Mouse (Mus musculus) lung, embryonic 16.5 days (tissue): ENCODE data around the gene Zbp1. TPM values are rescaled to one million over a fixed set of nuclear protein-coding genes. Genes with fewer than 3 reads are reported as not detected.

ENCODE experiments used
- ATAC-seq: fragments of 200-750 bp; cut with Nextera tagmentation; 2 replicates; pipeline ENCODE4 v1.8.0; 2017; ENCODE audit warnings: low read depth, mild to moderate bottlenecking, moderate library complexity
- H3K27ac ChIP-seq: fragments of 300-500 bp; sonication (generic); 2 replicates; pipeline ENCODE4 v1.5.1; 2014; ENCODE audit warnings: mild to moderate bottlenecking, control low read depth, low read length
- H3K27me3 ChIP-seq: fragments of 300-500 bp; sonication (generic); 2 replicates; pipeline ENCODE4 v1.6.1; 2014; ENCODE audit warnings: low read depth, low read length, mixed read lengths; ENCODE audit not compliant: control insufficient read depth, insufficient read depth
- H3K36me3 ChIP-seq: fragments of 300-500 bp; sonication (generic); 2 replicates; pipeline ENCODE4 v1.6.1; 2014; ENCODE audit warnings: low read length; ENCODE audit not compliant: control insufficient read depth, insufficient read depth
- H3K4me1 ChIP-seq: fragments of 300-500 bp; sonication (generic); replicated peaks from 2 replicates; pipeline ENCODE4 v1.6.1; 2014; ENCODE audit warnings: low read length, mixed read lengths; ENCODE audit not compliant: control insufficient read depth, insufficient read depth
- H3K4me2 ChIP-seq: fragments of 300-500 bp; sonication (generic); 2 replicates; pipeline ENCODE4 v1.6.1; 2014; ENCODE audit warnings: low read depth, low read length, control low read depth
- H3K4me3 ChIP-seq: fragments of 300-500 bp; sonication (generic); 2 replicates; pipeline ENCODE4 v1.5.1; 2014; ENCODE audit warnings: mild to moderate bottlenecking, low read length, control low read depth
- H3K9ac ChIP-seq: fragments of 300-500 bp; sonication (generic); 2 replicates; pipeline ENCODE4 v1.6.1; 2014; ENCODE audit warnings: low read length, control low read depth
- H3K9me3 ChIP-seq: fragments of 300-500 bp; sonication (generic); 2 replicates; pipeline ENCODE4 v1.6.1; 2016; ENCODE audit warnings: low read length; ENCODE audit not compliant: control insufficient read depth
- WGBS: fragments of 180-500 bp; shearing (Covaris S2); extraction: QIAGEN DNeasy Blood & Tissue Kit; methylation state at CpG from one replicate; pipeline ENCODE4 v1.1.7; 2014; 5-methylcytosine and 5-hydroxymethylcytosine counted together
- polyA plus RNA-seq: library from polyadenylated mRNA; unstranded; fragments of >200 nt; fragmentation: Nextera tagmentation; extraction: Ambion mirVana; gene quantifications from 2 replicates; pipeline ENCODE4 v1.2.1, GENCODE M21; 2015

The Zbp1 gene
- polyA plus RNA-seq, 1 experiment from 2014 or later, result 0.55 TPM

GRCm38 (mm10) chr2:173248822-173249221, 30.1 kb upstream of the Zbp1 start:
- no peak overlapping the region for H3K9ac ChIP-seq
- peak overlapping the region; percentile 75; the same call in 1 of the 2 replicates for H3K27ac ChIP-seq
- WGBS, result 68% methylated on average over 7 of the region's 7 CpGs
- H3K27me3 ChIP-seq, result no peaks in the 10 kb centered on the region
- no peak overlapping the region for H3K4me2 ChIP-seq
- H3K4me3 ChIP-seq, result no peak overlapping the region
- no peaks in the 10 kb centered on the region for H3K36me3 ChIP-seq
- H3K9me3 ChIP-seq, result no peaks in the 10 kb centered on the region
- ATAC-seq, result no peak
- peaks cover 70% of the 10 kb centered on the region for H3K4me1 ChIP-seq

- Histone ChIP-seq H3K27me3 (no peaks in the 10 kb centered on the region), H3K36me3 (no peaks in the 10 kb centered on the region), H3K9ac (no peak overlapping the region), H3K4me3 (no peak overlapping the region), H3K9me3 (no peaks in the 10 kb centered on the region), H3K4me1 (peaks cover 64% of the 10 kb centered on the region), H3K4me2 (no peak overlapping the region), H3K27ac (peak overlapping the region; percentile 75)
- WGBS, result 24% methylated on average over 2 of the region's 2 CpGs
- ATAC-seq, result no peak
Observed at GRCm38 (mm10) chr2:173247911-173248310, 29.2 kb upstream of the Zbp1 start.

GRCm38 (mm10) chr2:173247197-173247596, 28.5 kb upstream of the Zbp1 start:
- WGBS, result 23% methylated on average over 2 of the region's 2 CpGs
- no peaks in the 10 kb centered on the region for H3K27me3 ChIP-seq
- peaks cover 62% of the 10 kb centered on the region for H3K4me1 ChIP-seq
- H3K27ac ChIP-seq, result peak overlapping the region; percentile 75
- H3K4me2 ChIP-seq, result no peak overlapping the region
- no peak overlapping the region for H3K4me3 ChIP-seq
- ATAC-seq, result peak; percentile 61
- no peaks in the 10 kb centered on the region for H3K36me3 ChIP-seq
- H3K9me3 ChIP-seq, result no peaks in the 10 kb centered on the region
- H3K9ac ChIP-seq, result no peak overlapping the region

- no peak overlapping the region for H3K9ac ChIP-seq
- 53% methylated on average over 8 of the region's 8 CpGs for WGBS
- peak; percentile 5; the same call in 1 of the 2 replicates for ATAC-seq
- H3K4me1 ChIP-seq, result peaks cover 56% of the 10 kb centered on the region
- H3K4me3 ChIP-seq, result no peak overlapping the region
- H3K27me3 ChIP-seq, result no peaks in the 10 kb centered on the region
- H3K36me3 ChIP-seq, result no peaks in the 10 kb centered on the region
- H3K27ac ChIP-seq, result peak overlapping the region; percentile 75
- H3K9me3 ChIP-seq, result no peaks in the 10 kb centered on the region
- H3K4me2 ChIP-seq, result no peak overlapping the region
Observed at GRCm38 (mm10) chr2:173246688-173247087, 28.0 kb upstream of the Zbp1 start.

GRCm38 (mm10) chr2:173245258-173245657, 26.5 kb upstream of the Zbp1 start:
- no peaks in the 10 kb centered on the region for H3K27me3 ChIP-seq
- no peak overlapping the region for H3K4me2 ChIP-seq
- no peaks in the 10 kb centered on the region for H3K9me3 ChIP-seq
- 80% methylated on average over 20 of the region's 20 CpGs for WGBS
- H3K9ac ChIP-seq, result no peak overlapping the region
- H3K4me3 ChIP-seq, result no peak overlapping the region
- H3K4me1 ChIP-seq, result peaks cover 42% of the 10 kb centered on the region
- no peak overlapping the region for H3K27ac ChIP-seq
- ATAC-seq, result no peak
- H3K36me3 ChIP-seq, result no peaks in the 10 kb centered on the region

GRCm38 (mm10) chr2:173244108-173244507, 25.4 kb upstream of the Zbp1 start:
- WGBS, result 27% methylated on average over 3 of the region's 3 CpGs
- H3K4me2 ChIP-seq, result no peak overlapping the region
- no peaks in the 10 kb centered on the region for H3K36me3 ChIP-seq
- H3K27ac ChIP-seq, result no peak overlapping the region
- H3K4me1 ChIP-seq, result peaks cover 36% of the 10 kb centered on the region
- H3K4me3 ChIP-seq, result no peak overlapping the region
- no peak overlapping the region for H3K9ac ChIP-seq
- no peaks in the 10 kb centered on the region for H3K27me3 ChIP-seq
- no peaks in the 10 kb centered on the region for H3K9me3 ChIP-seq
- ATAC-seq, result no peak

GRCm38 (mm10) chr2:173243616-173244015, 24.9 kb upstream of the Zbp1 start:
- H3K27me3 ChIP-seq, result no peaks in the 10 kb centered on the region
- H3K4me3 ChIP-seq, result no peak overlapping the region
- 66% methylated on average over 9 of the region's 9 CpGs for WGBS
- no peak overlapping the region for H3K9ac ChIP-seq
- H3K9me3 ChIP-seq, result no peaks in the 10 kb centered on the region
- H3K4me1 ChIP-seq, result peaks cover 41% of the 10 kb centered on the region
- no peak overlapping the region for H3K4me2 ChIP-seq
- no peak overlapping the region for H3K27ac ChIP-seq
- no peaks in the 10 kb centered on the region for H3K36me3 ChIP-seq
- ATAC-seq, result no peak

- WGBS, result 37% methylated on average over 12 of the region's 12 CpGs
- H3K4me1 ChIP-seq, result peaks cover 42% of the 10 kb centered on the region
- H3K4me3 ChIP-seq, result no peak overlapping the region
Observed at GRCm38 (mm10) chr2:173242874-173243273, 24.2 kb upstream of the Zbp1 start.

GRCm38 (mm10) chr2:173240738-173241137, 22.0 kb upstream of the Zbp1 start:
- 60% methylated on average over 9 of the region's 9 CpGs for WGBS
- H3K9ac ChIP-seq, result no peak overlapping the region
- H3K4me1 ChIP-seq, result peaks cover 43% of the 10 kb centered on the region
- no peaks in the 10 kb centered on the region for H3K27me3 ChIP-seq
- no peak overlapping the region for H3K4me3 ChIP-seq
- no peaks in the 10 kb centered on the region for H3K36me3 ChIP-seq
- H3K4me2 ChIP-seq, result no peak overlapping the region
- ATAC-seq, result no peak
- no peaks in the 10 kb centered on the region for H3K9me3 ChIP-seq
- no peak overlapping the region for H3K27ac ChIP-seq

More at GRCm38 (mm10) chr2:173242874-173243273, 24.2 kb upstream of the Zbp1 start:
- Histone ChIP-seq H3K4me2 (no peak overlapping the region), H3K9ac (no peak overlapping the region), H3K27me3 (no peaks in the 10 kb centered on the region), H3K27ac (no peak overlapping the region), H3K36me3 (no peaks in the 10 kb centered on the region), H3K9me3 (no peaks in the 10 kb centered on the region)
- ATAC-seq, result no peak

GRCm38 (mm10) chr2:173238522-173238921, 19.8 kb upstream of the Zbp1 start:
- Histone ChIP-seq H3K4me2 (no peak overlapping the region), H3K36me3 (no peaks in the 10 kb centered on the region), H3K9me3 (no peaks in the 10 kb centered on the region), H3K27me3 (no peaks in the 10 kb centered on the region), H3K4me3 (no peak overlapping the region), H3K27ac (no peak overlapping the region; the same call in 1 of the 2 replicates), H3K4me1 (peaks cover 50% of the 10 kb centered on the region), H3K9ac (peak overlapping the region; percentile 39; the same call in 1 of the 2 replicates)
- no peak for ATAC-seq
- 21% methylated on average over 14 of the region's 14 CpGs for WGBS
